Mouse (Mus musculus): Measurements from ENCODE around the gene Pecam1.

DNA sequence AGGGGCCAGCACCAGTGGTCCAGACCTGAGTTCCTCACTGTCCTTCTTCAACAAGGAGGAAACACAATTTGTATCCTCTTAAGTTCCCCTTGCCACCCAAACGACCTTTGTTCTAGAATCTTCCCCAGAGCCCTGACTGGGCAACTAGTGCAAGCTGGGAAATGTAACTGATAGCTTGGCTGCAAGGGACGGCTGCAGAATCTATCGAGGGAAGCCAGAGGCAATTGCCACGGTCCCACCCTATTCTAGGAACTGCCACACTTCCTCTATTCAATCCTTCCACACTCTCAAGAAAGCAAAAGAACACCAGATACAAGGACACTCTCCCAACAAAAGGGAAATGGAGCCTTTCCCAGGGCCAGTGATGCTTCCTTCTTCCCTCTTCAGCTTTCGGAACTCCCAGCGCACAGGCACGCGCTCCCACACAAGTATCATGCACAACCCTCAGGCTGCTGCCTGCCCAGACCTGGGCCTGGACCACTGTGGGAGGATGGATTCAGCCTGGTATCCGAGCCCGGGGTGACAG, 75.2 kb downstream of the Pecam1 start:
- TF ChIP-seq GATA1 (IDR thresholded peaks at IDR 0.05; ENCODE audit: borderline replicate concordance, low read length) = no peak
- TF ChIP-seq CTCF (IDR thresholded peaks at IDR 0.05; ENCODE audit: low read depth, low read length) = no peak
- TF ChIP-seq TAL1 (conservative IDR thresholded peaks at IDR 0.05; ENCODE audit: low read depth, low read length) = no peak
- TF ChIP-seq POLR2AphosphoS5 (IDR thresholded peaks at IDR 0.05; ENCODE audit: insufficient replicate concordance, low read depth, low read length) = no peak
- TF ChIP-seq GATA2 (IDR thresholded peaks at IDR 0.05; ENCODE audit: borderline replicate concordance, low read depth, low read length) = no peak

Data from G1E (cell line).